Mouse (Mus musculus) gastrocnemius, postnatal 10 days (tissue): ENCODE results near the gene Dclk3. TPM values are rescaled to one million over a fixed set of nuclear protein-coding genes. Genes with fewer than 3 reads are reported as not detected.

ENCODE experiments used
- DNase-seq: peaks from one replicate; pipeline ENCODE4 v3.0.0; 2021; ENCODE audit warnings: mixed read lengths
- long read RNA-seq, 2 experiments: library from polyadenylated mRNA; stranded (forward); transcript quantifications; one replicate each; pipeline ENCODE4 v2.0.0; 2021
- total RNA-seq, 2 experiments: library from RNA; stranded (reverse); gene quantifications; 2 replicates each; pipeline ENCODE4 v1.2.3; 2021

The Dclk3 gene
- 1 to 10 TPM; 1.2 to 1.4 TPM for total RNA-seq
- long read RNA-seq, experiment 1, partial matches to known transcripts: 1 of 5 reads
- long read RNA-seq, experiment 1, other reads (novel, unspliced or antisense): 0 of 5 reads
- long read RNA-seq, experiment 2, partial matches to known transcripts: 0 of 3 reads
- long read RNA-seq, experiment 2, other reads (novel, unspliced or antisense): 2 of 3 reads

GRCm38 (mm10) chr9:111438904-111439835 is at the start of gene Dclk3:
Gene Dclk3, plus strand, starts transcription at chr9:111439081.
- peak; percentile 41 for DNase-seq

- DNase-seq: no peak
Measured at GRCm38 (mm10) chr9:111390016-111390415, 48.9 kb upstream of the Dclk3 start.

- DNase-seq: no peak
Measured at GRCm38 (mm10) chr9:111391036-111391435, 47.8 kb upstream of the Dclk3 start.

- no peak for DNase-seq
Measured at GRCm38 (mm10) chr9:111391926-111392442, 46.9 kb upstream of the Dclk3 start.

GRCm38 (mm10) chr9:111395265-111395664 is 43.6 kb upstream of the Dclk3 start:
- DNase-seq: no peak

- no peak for DNase-seq
Measured at GRCm38 (mm10) chr9:111398059-111398458, 40.8 kb upstream of the Dclk3 start.

GRCm38 (mm10) chr9:111400089-111400488 is 38.8 kb upstream of the Dclk3 start:
- no peak for DNase-seq

- DNase-seq: no peak
Measured at GRCm38 (mm10) chr9:111403159-111403558, 35.7 kb upstream of the Dclk3 start.

GRCm38 (mm10) chr9:111404346-111405079 is 34.4 kb upstream of the Dclk3 start:
- no peak for DNase-seq

- no peak for DNase-seq
Measured at GRCm38 (mm10) chr9:111405080-111405428, 33.8 kb upstream of the Dclk3 start.

- no peak for DNase-seq
Measured at GRCm38 (mm10) chr9:111408012-111408411, 30.9 kb upstream of the Dclk3 start.

- no peak for DNase-seq
Measured at GRCm38 (mm10) chr9:111408427-111408826, 30.5 kb upstream of the Dclk3 start.

- no peak for DNase-seq
Measured at GRCm38 (mm10) chr9:111412471-111413160, 26.3 kb upstream of the Dclk3 start.

- no peak for DNase-seq
Measured at GRCm38 (mm10) chr9:111421862-111422261, 17.0 kb upstream of the Dclk3 start.

- no peak for DNase-seq
Measured at GRCm38 (mm10) chr9:111422567-111422966, 16.3 kb upstream of the Dclk3 start.

- no peak for DNase-seq
Measured at GRCm38 (mm10) chr9:111425113-111425512, 13.8 kb upstream of the Dclk3 start.

- no peak for DNase-seq
Measured at GRCm38 (mm10) chr9:111425952-111426351, 12.9 kb upstream of the Dclk3 start.

- DNase-seq: no peak
Measured at GRCm38 (mm10) chr9:111427891-111428555, 10.9 kb upstream of the Dclk3 start.

GRCm38 (mm10) chr9:111428698-111429362 is 10.1 kb upstream of the Dclk3 start:
- no peak for DNase-seq

- no peak for DNase-seq
Measured at GRCm38 (mm10) chr9:111429363-111429750, 9.5 kb upstream of the Dclk3 start.

GRCm38 (mm10) chr9:111435429-111435828 is 3.5 kb upstream of the Dclk3 start:
- DNase-seq: no peak
